In genomic region chr17:21449669-21450068, GRCm38 (mm10) we compare ENCODE assay signal across 8 mouse cellular contexts. TPM values are rescaled to one million over a fixed set of nuclear protein-coding genes. Genes with fewer than 3 reads are reported as not detected.
DNase-seq lines count a peak whose midpoint lies in the region; ATAC-seq and TF ChIP-seq lines count a peak whose summit lies in the region.

No protein-coding gene starts in this region.

- peaks cover 2% of the 10 kb centered on the region; the same call in 1 of the 2 replicates for H3K4me1 ChIP-seq in bone marrow, adult 2 months (ENCODE audit: control insufficient read depth, insufficient read depth, low read length)
- H3K4me1 ChIP-seq in embryonic facial prominence, embryonic 15.5 days: peaks cover 7% of the 10 kb centered on the region
- peaks cover 5% of the 10 kb centered on the region for H3K4me1 ChIP-seq in heart, embryonic 11.5 days (ENCODE audit: control insufficient read depth, insufficient read depth, low read length)
- no peaks in the 10 kb centered on the region for H3K4me1 ChIP-seq in kidney, embryonic 16.5 days (ENCODE audit: insufficient read depth, low read length)
- peaks cover 6% of the 10 kb centered on the region for H3K4me1 ChIP-seq in liver, adult 2 months (ENCODE audit: control insufficient read depth, insufficient read depth, low read length)
- H3K4me1 ChIP-seq in stomach, embryonic 15.5 days: peaks cover 4% of the 10 kb centered on the region; the same call in 1 of the 2 replicates

- peak overlapping the region; percentile 65 for H3K4me2 ChIP-seq in embryonic facial prominence, embryonic 15.5 days (replicated peaks)
- H3K4me2 ChIP-seq in heart, embryonic 11.5 days: peak overlapping the region; percentile 69
- peak overlapping the region; percentile 65 for H3K4me2 ChIP-seq in kidney, embryonic 16.5 days (replicated peaks; ENCODE audit: low read depth, low read length)
- H3K4me2 ChIP-seq in stomach, embryonic 15.5 days: peak overlapping the region; percentile 55

- no peaks in the 10 kb centered on the region for H3K27me3 ChIP-seq in embryonic facial prominence, embryonic 15.5 days
- no peaks in the 10 kb centered on the region for H3K27me3 ChIP-seq in heart, embryonic 11.5 days (ENCODE audit: control insufficient read depth, insufficient read depth, low read length)
- H3K27me3 ChIP-seq in kidney, embryonic 16.5 days (ENCODE audit: insufficient read depth, low read length): no peaks in the 10 kb centered on the region
- no peaks in the 10 kb centered on the region for H3K27me3 ChIP-seq in liver, adult 2 months (ENCODE audit: control insufficient read depth, insufficient read depth, low read length)
- no peaks in the 10 kb centered on the region for H3K27me3 ChIP-seq in stomach, embryonic 15.5 days (replicated peaks)

- under 1% methylated on average over 3 of the region's 3 CpGs for WGBS in bone marrow, adult 2 months
- 1% methylated on average over 3 of the region's 3 CpGs for WGBS in embryonic facial prominence, embryonic 15.5 days
- 0% methylated on average over 3 of the region's 3 CpGs for WGBS in heart, embryonic 11.5 days (ENCODE audit: insufficient replicate concordance)
- 0% methylated on average over 3 of the region's 3 CpGs for WGBS in kidney, embryonic 16.5 days
- WGBS in liver, adult 2 months: 1% methylated on average over 3 of the region's 3 CpGs
- WGBS in stomach, embryonic 15.5 days: 1% methylated on average over 3 of the region's 3 CpGs

- peak overlapping the region; percentile 15; the same call in 1 of the 2 replicates for H3K9ac ChIP-seq in embryonic facial prominence, embryonic 15.5 days
- peak overlapping the region; percentile 65 for H3K9ac ChIP-seq in heart, embryonic 11.5 days (ENCODE audit: low read depth, low read length)
- peak overlapping the region; percentile 79 for H3K9ac ChIP-seq in kidney, embryonic 16.5 days (replicated peaks; ENCODE audit: low read length)
- peak overlapping the region; percentile 59 for H3K9ac ChIP-seq in liver, adult 2 months (ENCODE audit: low read depth, low read length)
- H3K9ac ChIP-seq in stomach, embryonic 15.5 days: no peak overlapping the region

- H3K4me3 ChIP-seq in bone marrow, adult 2 months (replicated peaks; ENCODE audit: control insufficient read depth, low read depth, low read length): no peak overlapping the region
- H3K4me3 ChIP-seq in embryonic facial prominence, embryonic 15.5 days (replicated peaks): peak overlapping the region; percentile 66
- peak overlapping the region; percentile 61 for H3K4me3 ChIP-seq in heart, embryonic 11.5 days (ENCODE audit: low read depth, low read length)
- peak overlapping the region; percentile 82 for H3K4me3 ChIP-seq in kidney, embryonic 16.5 days (ENCODE audit: low read length)
- peak overlapping the region; percentile 86 for H3K4me3 ChIP-seq in liver, adult 2 months (ENCODE audit: insufficient read depth, low read depth, low read length)
- H3K4me3 ChIP-seq in stomach, embryonic 15.5 days (replicated peaks): peak overlapping the region; percentile 77

- 0 out of 2 replicates have a peak, but pooled peaks cover 3% of the 10 kb centered on the region for H3K79me2 ChIP-seq in liver, adult 2 months (ENCODE audit: control insufficient read depth, insufficient read depth, low read length)

- TF ChIP-seq POLR2A in bone marrow, adult 2 months (IDR thresholded peaks at IDR 0.05; ENCODE audit: borderline replicate concordance, control insufficient read depth, low read depth, low read length): no peak
- no peak for TF ChIP-seq POLR2A in liver, adult 2 months (IDR thresholded peaks at IDR 0.05; ENCODE audit: extremely low read depth, insufficient read depth, low read length)

- no peaks in the 10 kb centered on the region for H3K9me3 ChIP-seq in embryonic facial prominence, embryonic 15.5 days (replicated peaks)
- no peaks in the 10 kb centered on the region for H3K9me3 ChIP-seq in heart, embryonic 11.5 days (replicated peaks; ENCODE audit: control insufficient read depth, low read length)
- no peaks in the 10 kb centered on the region for H3K9me3 ChIP-seq in kidney, embryonic 16.5 days (ENCODE audit: low read length)
- H3K9me3 ChIP-seq in stomach, embryonic 15.5 days: no peaks in the 10 kb centered on the region

- peak; percentile 75 for ATAC-seq in embryonic facial prominence, embryonic 15.5 days (ENCODE audit: insufficient number of reproducible peaks, low FRiP score, low TSS enrichment, low read depth)
- peak; percentile 70 for ATAC-seq in heart, embryonic 11.5 days (replicated peaks; ENCODE audit: insufficient number of reproducible peaks, low FRiP score, low TSS enrichment)
- ATAC-seq in kidney, embryonic 16.5 days (ENCODE audit: low FRiP score, low TSS enrichment): peak; percentile 80
- ATAC-seq in monocyte, adult 5-6 weeks (replicated peaks; ENCODE audit: insufficient number of reproducible peaks, low FRiP score, low TSS enrichment, poor library complexity, severe bottlenecking): 0 out of 2 replicates have a peak, but pooled peaks have one; percentile 48
- ATAC-seq in stomach, embryonic 15.5 days (ENCODE audit: insufficient read depth, low FRiP score, low read depth): peak; percentile 69; the same call in 1 of the 2 replicates

- H3K36me3 ChIP-seq in embryonic facial prominence, embryonic 15.5 days: peaks cover 3% of the 10 kb centered on the region; the same call in 1 of the 2 replicates
- H3K36me3 ChIP-seq in heart, embryonic 11.5 days (ENCODE audit: control insufficient read depth, insufficient read depth, low read length): no peaks in the 10 kb centered on the region
- peaks cover 2% of the 10 kb centered on the region; the same call in 1 of the 2 replicates for H3K36me3 ChIP-seq in kidney, embryonic 16.5 days (ENCODE audit: insufficient read depth, low read length)
- peaks cover 5% of the 10 kb centered on the region for H3K36me3 ChIP-seq in liver, adult 2 months (ENCODE audit: control insufficient read depth, insufficient read depth, low read length)
- no peaks in the 10 kb centered on the region for H3K36me3 ChIP-seq in stomach, embryonic 15.5 days

- H3K27ac ChIP-seq in bone marrow, adult 2 months (ENCODE audit: control insufficient read depth, insufficient read depth, low read depth, low read length, poor library complexity): peak overlapping the region; percentile 71; the same call in 1 of the 2 replicates
- H3K27ac ChIP-seq in embryonic facial prominence, embryonic 15.5 days (replicated peaks): peak overlapping the region; percentile 98
- H3K27ac ChIP-seq in heart, embryonic 11.5 days (ENCODE audit: low read depth, low read length): peak overlapping the region; percentile 51; the same call in 1 of the 2 replicates
- peak overlapping the region; percentile 99 for H3K27ac ChIP-seq in kidney, embryonic 16.5 days (ENCODE audit: low read length)
- H3K27ac ChIP-seq in liver, adult 2 months (replicated peaks; ENCODE audit: insufficient read depth, low read depth, low read length): peak overlapping the region; percentile 56
- H3K27ac ChIP-seq in stomach, embryonic 15.5 days: peak overlapping the region; percentile 98

- peak; percentile 88 for DNase-seq in CD4-positive helper T cell, adult 2 months (ENCODE audit: low read depth, low spot score)
- peak; percentile 77 for DNase-seq in liver, adult 2 months (ENCODE audit: extremely low read depth, low read depth, low spot score)

- peak; percentile 20; the same call in 1 of the 2 replicates for TF ChIP-seq CTCF in bone marrow, adult 2 months (IDR thresholded peaks at IDR 0.05; ENCODE audit: control insufficient read depth, insufficient read depth, low read length)
- peak; percentile 26; the same call in 1 of the 2 replicates for TF ChIP-seq CTCF in liver, adult 2 months (IDR thresholded peaks at IDR 0.05; ENCODE audit: low read depth, low read length)

RNA-seq across cellular contexts. Expression of gene Zfp51, which starts 0.5 kb away (rescaled TPM):
- 3.2 and 6.0 TPM in 2 replicates for polyA plus RNA-seq in bone marrow, adult 2 months (2011; ENCODE audit: insufficient read depth, insufficient read length, low replicate concordance, missing spikeins)
- polyA plus RNA-seq in embryonic facial prominence, embryonic 15.5 days (2015; fragmentation: Nextera tagmentation; extraction: Ambion mirVana): 13.5 and 15.3 TPM in 2 replicates
- polyA plus RNA-seq in heart, embryonic 11.5 days (2014; fragmentation: Nextera tagmentation; extraction: Ambion mirVana): 12.1 and 13.8 TPM in 2 replicates
- 16.6 and 17.4 TPM in 2 replicates for polyA plus RNA-seq in kidney, embryonic 16.5 days (2015; fragmentation: Nextera tagmentation; extraction: Ambion mirVana)
- total RNA-seq in liver, adult 2 months (2014; rRNA removed): 3.8 and 4.4 TPM in 2 replicates
- polyA plus RNA-seq in liver, adult 2 months (2012; rRNA removed): 0.28 and 0.50 TPM in 2 replicates
- 26.6 to 33.0 TPM (median 27.2 TPM) in 3 replicates for total RNA-seq in monocyte, adult 5-6 weeks (2017)
- 15.4 and 17.0 TPM in 2 replicates for polyA plus RNA-seq in stomach, embryonic 15.5 days (2015; fragmentation: Nextera tagmentation; extraction: Ambion mirVana)

RNA-seq across cellular contexts. Expression of gene Zfp54, which starts 26.6 kb away (rescaled TPM):
- 0.77 and 4.6 TPM in 2 replicates for polyA plus RNA-seq in bone marrow, adult 2 months (2011; ENCODE audit: insufficient read depth, insufficient read length, low replicate concordance, missing spikeins)
- 4.6 and 5.6 TPM in 2 replicates for polyA plus RNA-seq in embryonic facial prominence, embryonic 15.5 days (2015; fragmentation: Nextera tagmentation; extraction: Ambion mirVana)
- polyA plus RNA-seq in heart, embryonic 11.5 days (2014; fragmentation: Nextera tagmentation; extraction: Ambion mirVana): 4.0 TPM in 2 replicates
- polyA plus RNA-seq in kidney, embryonic 16.5 days (2015; fragmentation: Nextera tagmentation; extraction: Ambion mirVana): 5.9 and 7.4 TPM in 2 replicates
- 2.1 and 2.8 TPM in 2 replicates for total RNA-seq in liver, adult 2 months (2014; rRNA removed)
- 0.29 and 0.66 TPM in 2 replicates for polyA plus RNA-seq in liver, adult 2 months (2012; rRNA removed)
- total RNA-seq in monocyte, adult 5-6 weeks (2017): 3.5 to 11.0 TPM (median 10.3 TPM) in 3 replicates
- polyA plus RNA-seq in stomach, embryonic 15.5 days (2015; fragmentation: Nextera tagmentation; extraction: Ambion mirVana): 6.5 and 7.3 TPM in 2 replicates

RNA-seq across cellular contexts. Expression of gene Zfp53, which starts 39.1 kb away (rescaled TPM):
- polyA plus RNA-seq in bone marrow, adult 2 months (2011; ENCODE audit: insufficient read depth, insufficient read length, low replicate concordance, missing spikeins): 2.7 and 6.8 TPM in 2 replicates
- 10.1 and 10.8 TPM in 2 replicates for polyA plus RNA-seq in embryonic facial prominence, embryonic 15.5 days (2015; fragmentation: Nextera tagmentation; extraction: Ambion mirVana)
- 5.4 and 6.2 TPM in 2 replicates for polyA plus RNA-seq in heart, embryonic 11.5 days (2014; fragmentation: Nextera tagmentation; extraction: Ambion mirVana)
- polyA plus RNA-seq in kidney, embryonic 16.5 days (2015; fragmentation: Nextera tagmentation; extraction: Ambion mirVana): 11.4 and 12.3 TPM in 2 replicates
- total RNA-seq in liver, adult 2 months (2014; rRNA removed): 3.8 and 4.3 TPM in 2 replicates
- 0.95 and 1.2 TPM in 2 replicates for polyA plus RNA-seq in liver, adult 2 months (2012; rRNA removed)
- 39.0 to 49.6 TPM (median 42.5 TPM) in 3 replicates for total RNA-seq in monocyte, adult 5-6 weeks (2017)
- polyA plus RNA-seq in stomach, embryonic 15.5 days (2015; fragmentation: Nextera tagmentation; extraction: Ambion mirVana): 13.4 and 13.5 TPM in 2 replicates
